Mouse (Mus musculus) limb, embryonic 11.5 days (tissue): ENCODE results near the gene Adamtsl2. TPM values are rescaled to one million over a fixed set of nuclear protein-coding genes. Genes with fewer than 3 reads are reported as not detected.

Experiments used
- ATAC-seq: fragments of 200-750 bp; cut with Nextera tagmentation; 2 replicates; pipeline ENCODE4 v1.8.0; 2017; ENCODE audit warnings: low read depth; ENCODE audit not compliant: insufficient number of reproducible peaks, low FRiP score, low TSS enrichment
- DNase-seq: peaks from one replicate; pipeline ENCODE4 v3.0.0-alpha.2; 2015; ENCODE audit warnings: low spot score
- H3K27ac ChIP-seq: fragments of 300-500 bp; sonication (generic); replicated peaks from 2 replicates; pipeline ENCODE4 v1.5.1; 2014; ENCODE audit warnings: low read depth, mild to moderate bottlenecking, low read length
- H3K27me3 ChIP-seq: fragments of 300-500 bp; sonication (generic); 2 replicates; pipeline ENCODE4 v1.6.1; 2014; ENCODE audit warnings: mild to moderate bottlenecking, low read length, mixed read lengths; ENCODE audit not compliant: control insufficient read depth, insufficient read depth
- H3K36me3 ChIP-seq: fragments of 300-500 bp; sonication (generic); 2 replicates; pipeline ENCODE4 v1.6.1; 2014; ENCODE audit warnings: mild to moderate bottlenecking, low read length, moderate library complexity, mixed read lengths; ENCODE audit not compliant: control insufficient read depth, insufficient read depth
- H3K4me1 ChIP-seq: fragments of 300-500 bp; sonication (generic); 2 replicates; pipeline ENCODE4 v1.6.1; 2014; ENCODE audit warnings: low read length, mixed read lengths; ENCODE audit not compliant: control insufficient read depth, insufficient read depth
- H3K4me2 ChIP-seq: fragments of 300-500 bp; sonication (generic); 2 replicates; pipeline ENCODE4 v1.6.1; 2014; ENCODE audit warnings: low read depth, mild to moderate bottlenecking, moderate library complexity; ENCODE audit not compliant: severe bottlenecking
- H3K4me3 ChIP-seq: fragments of 300-500 bp; sonication (generic); 2 replicates; pipeline ENCODE4 v1.5.1; 2014; ENCODE audit warnings: low read depth, low read length
- H3K9ac ChIP-seq: fragments of 300-500 bp; sonication (generic); 2 replicates; pipeline ENCODE4 v1.6.1; 2014; ENCODE audit warnings: mild to moderate bottlenecking, low read length
- H3K9me3 ChIP-seq: fragments of 300-500 bp; sonication (generic); 2 replicates; pipeline ENCODE4 v1.6.1; 2016; ENCODE audit warnings: low read length; ENCODE audit not compliant: control insufficient read depth
- WGBS: fragments of 180-500 bp; shearing (Covaris S2); extraction: QIAGEN DNeasy Blood & Tissue Kit; methylation state at CpG from one replicate; pipeline ENCODE4 v1.1.7; 2014; 5-methylcytosine and 5-hydroxymethylcytosine counted together
- polyA plus RNA-seq: library from polyadenylated mRNA; unstranded; fragments of >200 nt; fragmentation: Nextera tagmentation; extraction: Ambion mirVana; gene quantifications from 2 replicates; pipeline ENCODE4 v1.2.1, GENCODE M21; 2014

Gene Adamtsl2
- polyA plus RNA-seq, 1 experiment from 2014 or later, result 10.2 TPM

DNA sequence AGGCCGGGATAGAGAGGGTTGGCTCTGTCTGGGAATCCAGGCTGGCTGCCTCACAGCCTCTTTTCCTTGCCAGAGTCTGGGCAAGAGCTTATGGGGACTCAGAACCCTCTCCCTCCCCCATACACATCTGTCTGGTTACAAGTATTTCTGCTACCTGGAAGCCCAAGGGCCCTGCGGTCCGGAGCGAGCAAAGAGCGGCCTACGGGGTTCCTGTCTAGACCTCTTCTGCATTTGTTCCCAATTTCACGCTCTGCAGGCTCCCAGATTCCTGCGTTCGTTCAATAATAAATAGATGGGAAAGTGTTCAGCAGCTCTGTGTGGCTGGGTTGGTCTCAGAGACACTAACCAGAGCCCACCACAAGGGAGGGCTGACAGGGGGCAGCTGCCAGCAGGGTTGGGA is 43.4 kb downstream of the Adamtsl2 start:
- H3K27me3 ChIP-seq, result no peaks in the 10 kb centered on the region
- H3K9ac ChIP-seq, result peak overlapping the region; percentile 35; the same call in 1 of the 2 replicates
- 24% methylated on average over 9 of the region's 9 CpGs for WGBS
- peak overlapping the region; percentile 21; the same call in 1 of the 2 replicates for H3K4me2 ChIP-seq
- H3K27ac ChIP-seq, result peak overlapping the region; percentile 88
- H3K9me3 ChIP-seq, result no peaks in the 10 kb centered on the region
- no peaks in the 10 kb centered on the region for H3K36me3 ChIP-seq
- peaks cover 42% of the 10 kb centered on the region for H3K4me1 ChIP-seq
- H3K4me3 ChIP-seq, result no peak overlapping the region
- ATAC-seq (peak; percentile 18), DNase-seq (peak; percentile 58)

GRCm38 (mm10) chr2:27123121-27123520 is 43.9 kb downstream of the Adamtsl2 start:
- H3K36me3 ChIP-seq, result no peaks in the 10 kb centered on the region
- peak overlapping the region; percentile 88 for H3K27ac ChIP-seq
- H3K4me1 ChIP-seq, result peaks cover 39% of the 10 kb centered on the region
- H3K4me3 ChIP-seq, result no peak overlapping the region
- no peaks in the 10 kb centered on the region for H3K27me3 ChIP-seq
- H3K4me2 ChIP-seq, result no peak overlapping the region
- no peak overlapping the region for H3K9ac ChIP-seq
- ATAC-seq (no peak), DNase-seq (no peak)
- 83% methylated on average over 4 of the region's 4 CpGs for WGBS
- H3K9me3 ChIP-seq, result no peaks in the 10 kb centered on the region

DNA sequence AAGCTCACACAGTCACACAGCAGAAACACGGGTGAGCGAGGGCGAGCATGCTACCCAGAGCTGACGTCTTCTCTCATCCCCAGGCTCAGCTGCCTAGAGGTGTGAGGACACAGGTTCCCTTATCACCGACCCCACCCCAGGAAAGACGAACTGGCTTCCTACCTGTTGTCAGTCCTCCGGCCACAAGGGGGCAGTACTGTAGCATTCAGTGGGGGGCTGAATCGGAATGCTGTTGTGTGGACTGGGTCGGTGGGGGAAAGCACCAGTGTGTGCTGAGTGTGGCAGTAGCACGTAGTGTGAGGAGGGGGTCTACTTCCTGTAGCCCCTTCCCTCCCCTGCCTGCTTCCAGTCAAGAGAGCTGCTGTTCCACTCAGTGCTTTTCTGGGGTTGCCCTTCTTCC is 46.8 kb downstream of the Adamtsl2 start:
- WGBS, result 42% methylated on average over 10 of the region's 10 CpGs
- Histone ChIP-seq H3K9ac (no peak overlapping the region), H3K4me2 (no peak overlapping the region), H3K36me3 (no peaks in the 10 kb centered on the region), H3K4me1 (peaks cover 24% of the 10 kb centered on the region), H3K27me3 (no peaks in the 10 kb centered on the region), H3K27ac (no peak overlapping the region), H3K4me3 (no peak overlapping the region), H3K9me3 (no peaks in the 10 kb centered on the region)
- ATAC-seq (no peak), DNase-seq (peak; percentile 77)

- Histone ChIP-seq H3K4me2 (no peak overlapping the region), H3K4me3 (no peak overlapping the region), H3K4me1 (peaks cover 19% of the 10 kb centered on the region), H3K9ac (no peak overlapping the region), H3K9me3 (no peaks in the 10 kb centered on the region), H3K27ac (no peak overlapping the region), H3K27me3 (no peaks in the 10 kb centered on the region), H3K36me3 (no peaks in the 10 kb centered on the region)
- WGBS, result 52% methylated on average over 4 of the region's 4 CpGs
- DNase-seq, result no peak
- no peak for ATAC-seq
Measured at GRCm38 (mm10) chr2:27126496-27126895, 47.3 kb downstream of the Adamtsl2 start.

DNA sequence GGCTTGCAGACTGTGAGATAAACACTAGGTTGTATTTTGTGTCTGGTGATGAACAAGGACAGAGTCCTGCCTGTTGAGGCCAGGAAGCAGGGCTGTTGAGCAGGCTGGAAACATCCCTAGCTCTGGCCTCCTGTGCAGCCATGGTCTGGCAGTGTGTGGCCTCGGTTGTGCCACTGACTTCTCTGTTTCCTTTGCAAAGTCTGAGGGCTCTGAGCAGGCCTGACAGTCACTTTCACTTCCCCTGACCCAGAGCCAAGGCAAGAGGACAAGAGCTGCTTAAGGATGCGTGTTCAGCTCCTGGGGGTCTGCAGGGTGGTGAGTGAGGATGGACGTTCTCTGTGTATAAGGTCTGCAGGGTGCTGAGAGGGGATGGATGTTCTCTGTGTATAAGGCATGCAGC is 49.8 kb downstream of the Adamtsl2 start:
- Histone ChIP-seq H3K27ac (no peak overlapping the region), H3K4me1 (no peaks in the 10 kb centered on the region), H3K36me3 (no peaks in the 10 kb centered on the region), H3K4me2 (no peak overlapping the region), H3K9ac (no peak overlapping the region), H3K4me3 (no peak overlapping the region), H3K27me3 (no peaks in the 10 kb centered on the region), H3K9me3 (no peaks in the 10 kb centered on the region)
- 71% methylated on average over 3 of the region's 3 CpGs for WGBS
- DNase-seq, result no peak
- no peak for ATAC-seq

- no peak for ATAC-seq
- Histone ChIP-seq H3K27ac (no peak overlapping the region), H3K9ac (no peak overlapping the region), H3K4me2 (no peak overlapping the region), H3K4me3 (no peak overlapping the region), H3K4me1 (no peaks in the 10 kb centered on the region), H3K9me3 (no peaks in the 10 kb centered on the region), H3K36me3 (no peaks in the 10 kb centered on the region), H3K27me3 (peaks cover 9% of the 10 kb centered on the region; the same call in 1 of the 2 replicates)
- WGBS, result 90% methylated on average over 5 of the region's 5 CpGs
- DNase-seq, result no peak
Measured at GRCm38 (mm10) chr2:27135935-27136334, 56.8 kb downstream of the Adamtsl2 start.

DNA sequence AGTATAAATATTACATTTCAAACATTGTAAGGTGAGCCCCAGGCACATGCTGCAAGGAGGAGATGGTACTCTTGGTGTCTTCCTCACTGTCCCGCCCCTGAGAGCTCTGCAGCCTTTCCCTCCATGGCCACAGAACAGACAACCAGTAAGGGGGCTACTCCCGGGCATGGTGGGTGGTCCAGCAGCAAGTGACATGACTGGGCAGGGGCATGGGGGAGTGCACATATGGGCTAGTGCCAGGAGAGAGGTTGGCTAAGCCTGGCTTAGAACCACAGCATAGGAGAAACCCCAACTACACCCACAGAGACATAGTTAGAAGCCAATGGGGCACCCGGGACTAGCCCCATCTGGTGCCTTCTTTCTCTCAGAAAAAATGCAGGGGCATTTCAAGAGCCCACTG is 57.2 kb downstream of the Adamtsl2 start:
- ATAC-seq (no peak), DNase-seq (no peak)
- Histone ChIP-seq H3K27me3 (peaks cover 11% of the 10 kb centered on the region), H3K9me3 (no peaks in the 10 kb centered on the region), H3K27ac (no peak overlapping the region), H3K4me1 (no peaks in the 10 kb centered on the region), H3K4me3 (no peak overlapping the region), H3K9ac (no peak overlapping the region), H3K4me2 (no peak overlapping the region), H3K36me3 (no peaks in the 10 kb centered on the region)
- 85% methylated on average over 3 of the region's 3 CpGs for WGBS

- 78% methylated on average over 1 of the region's 1 CpGs for WGBS
- H3K9me3 ChIP-seq, result no peaks in the 10 kb centered on the region
- H3K9ac ChIP-seq, result no peak overlapping the region
- H3K27ac ChIP-seq, result no peak overlapping the region
- no peaks in the 10 kb centered on the region for H3K4me1 ChIP-seq
- H3K27me3 ChIP-seq, result peaks cover 14% of the 10 kb centered on the region
- H3K4me3 ChIP-seq, result no peak overlapping the region
- DNase-seq (no peak), ATAC-seq (no peak)
- no peaks in the 10 kb centered on the region for H3K36me3 ChIP-seq
- no peak overlapping the region for H3K4me2 ChIP-seq
Measured at GRCm38 (mm10) chr2:27136789-27137188, 57.6 kb downstream of the Adamtsl2 start.

DNA sequence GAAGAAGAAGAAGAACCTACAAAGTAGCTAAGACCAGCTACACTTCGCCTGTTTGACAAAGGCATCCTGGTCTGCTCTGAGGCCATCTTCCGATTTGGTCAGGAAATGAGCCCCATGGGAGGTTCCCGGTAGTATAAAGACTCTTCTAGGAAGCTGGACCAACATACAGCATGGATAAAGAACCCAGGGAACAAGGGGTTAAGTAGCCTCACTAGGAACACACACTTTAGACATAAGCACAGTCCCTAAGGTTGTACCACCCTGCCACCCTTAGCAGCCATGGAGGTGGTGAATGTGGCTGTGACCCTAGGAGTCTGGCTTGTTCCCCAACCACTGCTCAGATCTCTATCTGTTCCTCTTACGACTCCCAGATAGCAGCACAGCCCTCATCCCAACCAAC is 59.2 kb downstream of the Adamtsl2 start:
- H3K4me2 ChIP-seq, result no peak overlapping the region
- no peaks in the 10 kb centered on the region for H3K36me3 ChIP-seq
- ATAC-seq (no peak), DNase-seq (no peak)
- H3K4me3 ChIP-seq, result no peak overlapping the region
- H3K9me3 ChIP-seq, result no peaks in the 10 kb centered on the region
- peaks cover 19% of the 10 kb centered on the region for H3K27me3 ChIP-seq
- no peak overlapping the region for H3K27ac ChIP-seq
- H3K4me1 ChIP-seq, result no peaks in the 10 kb centered on the region
- H3K9ac ChIP-seq, result no peak overlapping the region
- 73% methylated on average over 4 of the region's 4 CpGs for WGBS
